Mouse (Mus musculus): Measurements from ENCODE around the gene Myo9b.
"Not testable (repeated sequence)": the region's sequence is repeated elsewhere in the genome, so short reads cannot be mapped to it uniquely, and the experiment has no call there.

- not testable (repeated sequence) for TF ChIP-seq POLR2A (IDR thresholded peaks at IDR 0.05; ENCODE audit: borderline replicate concordance, extremely low read depth, insufficient read depth, insufficient read length, poor library complexity, severe bottlenecking); CTCF (IDR thresholded peaks at IDR 0.05; ENCODE audit: borderline replicate concordance, extremely low read depth, insufficient read depth, insufficient read length)
Observed at GRCm38 (mm10) chr8:71286223-71286622, 13.7 kb downstream of the Myo9b start.
